Mouse (Mus musculus): ENCODE measurements around the gene Tmem101.

GRCm38 (mm10) chr11:102159781-102160180 lies 3.6 kb upstream of the Tmem101 start:
- TF ChIP-seq CTCF (IDR thresholded peaks at IDR 0.05; ENCODE audit: extremely low read depth, insufficient read depth, low read length) (no peak), POLR2A (IDR thresholded peaks at IDR 0.05; ENCODE audit: extremely low read depth, insufficient read depth, low read length) (no peak)

Data from cortical plate, adult 2 months (tissue).